Mouse (Mus musculus) neural tube, embryonic 13.5 days (tissue): ENCODE results near the gene Rnf227. TPM values are rescaled to one million over a fixed set of nuclear protein-coding genes. Genes with fewer than 3 reads are reported as not detected.

Experiments used
- ATAC-seq: fragments of 200-750 bp; cut with Nextera tagmentation; 2 replicates; pipeline ENCODE4 v1.8.0; 2017; ENCODE audit warnings: low read depth, mild to moderate bottlenecking, moderate TSS enrichment, moderate library complexity
- H3K27ac ChIP-seq: fragments of 300-500 bp; sonication (generic); replicated peaks from 2 replicates; pipeline ENCODE4 v1.5.1; 2015; ENCODE audit warnings: moderate library complexity, mild to moderate bottlenecking, inconsistent platforms
- H3K27me3 ChIP-seq: fragments of 300-500 bp; sonication (generic); 2 replicates; pipeline ENCODE4 v1.6.1; 2015; ENCODE audit warnings: mild to moderate bottlenecking, inconsistent platforms
- H3K36me3 ChIP-seq: fragments of 300-500 bp; sonication (generic); 2 replicates; pipeline ENCODE4 v1.6.1; 2015; ENCODE audit warnings: mild to moderate bottlenecking, inconsistent platforms
- H3K4me1 ChIP-seq: fragments of 300-500 bp; sonication (generic); replicated peaks from 2 replicates; pipeline ENCODE4 v1.6.1; 2015; ENCODE audit warnings: inconsistent platforms
- H3K4me2 ChIP-seq: fragments of 300-500 bp; sonication (generic); 2 replicates; pipeline ENCODE4 v1.6.1; 2015; ENCODE audit warnings: inconsistent platforms, mild to moderate bottlenecking, moderate library complexity
- H3K4me3 ChIP-seq: fragments of 300-500 bp; sonication (generic); 2 replicates; pipeline ENCODE4 v1.5.1; 2015; ENCODE audit warnings: mild to moderate bottlenecking, inconsistent platforms
- H3K9ac ChIP-seq: fragments of 300-500 bp; sonication (generic); 2 replicates; pipeline ENCODE4 v1.6.1; 2015; ENCODE audit warnings: moderate library complexity, mild to moderate bottlenecking, inconsistent platforms
- H3K9me3 ChIP-seq: fragments of 300-500 bp; sonication (generic); 2 replicates; pipeline ENCODE4 v1.6.1; 2016; ENCODE audit warnings: inconsistent platforms
- WGBS: fragments of 180-500 bp; shearing (Covaris S2); methylation state at CpG from one replicate; pipeline ENCODE4 v1.1.7; 2015; 5-methylcytosine and 5-hydroxymethylcytosine counted together
- polyA plus RNA-seq: library from polyadenylated mRNA; unstranded; fragments of >200 nt; fragmentation: Nextera tagmentation; extraction: Ambion mirVana; gene quantifications from 2 replicates; pipeline ENCODE4 v1.2.1, GENCODE M21; 2015

Gene Rnf227
- polyA plus RNA-seq, 1 experiment from 2014 or later = 136 TPM

- WGBS = 92% methylated on average over 16 of the region's 16 CpGs
- peaks cover 28% of the 10 kb centered on the region for H3K4me1 ChIP-seq
- no peak overlapping the region for H3K9ac ChIP-seq
- 0 out of 2 replicates have a peak, but pooled peaks cover 20% of the 10 kb centered on the region for H3K36me3 ChIP-seq
- no peak for ATAC-seq
- H3K9me3 ChIP-seq = no peaks in the 10 kb centered on the region
- H3K4me3 ChIP-seq = no peak overlapping the region
- no peak overlapping the region for H3K4me2 ChIP-seq
- no peaks in the 10 kb centered on the region for H3K27me3 ChIP-seq
- H3K27ac ChIP-seq = no peak overlapping the region
Measured at GRCm38 (mm10) chr11:69373223-69373965, 33.1 kb downstream of the Rnf227 start.

DNA sequence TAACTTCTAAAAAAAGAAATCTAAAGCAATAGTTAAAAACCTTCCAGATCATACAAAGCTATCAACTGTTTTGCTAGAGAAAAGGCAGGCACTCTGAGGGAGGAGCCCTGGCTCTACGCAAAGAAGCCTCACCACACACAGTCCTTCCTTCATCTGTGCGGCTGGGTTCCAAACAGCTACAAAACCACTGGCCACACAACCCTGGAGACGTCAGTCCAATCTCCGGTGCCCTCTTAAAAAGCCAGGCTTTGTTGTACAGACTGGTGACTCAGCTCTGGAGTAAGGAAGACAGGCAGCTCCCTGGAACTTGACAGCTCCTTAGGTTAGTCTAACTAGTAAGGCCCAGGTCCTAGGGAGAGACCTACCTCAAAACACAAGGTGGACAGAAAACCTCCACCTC is 35.4 kb downstream of the Rnf227 start:
- Histone ChIP-seq H3K4me2 (no peak overlapping the region), H3K36me3 (0 out of 2 replicates have a peak, but pooled peaks cover 20% of the 10 kb centered on the region), H3K9ac (no peak overlapping the region), H3K27me3 (no peaks in the 10 kb centered on the region), H3K4me1 (peaks cover 21% of the 10 kb centered on the region), H3K9me3 (no peaks in the 10 kb centered on the region), H3K4me3 (no peak overlapping the region), H3K27ac (no peak overlapping the region)
- no peak for ATAC-seq
- WGBS = 83% methylated on average over 4 of the region's 4 CpGs

GRCm38 (mm10) chr11:69377766-69378165 is 37.5 kb downstream of the Rnf227 start:
- Histone ChIP-seq H3K36me3 (0 out of 2 replicates have a peak, but pooled peaks cover 16% of the 10 kb centered on the region), H3K9ac (no peak overlapping the region), H3K27me3 (no peaks in the 10 kb centered on the region), H3K27ac (no peak overlapping the region), H3K4me1 (no peaks in the 10 kb centered on the region), H3K9me3 (no peaks in the 10 kb centered on the region), H3K4me3 (no peak overlapping the region), H3K4me2 (no peak overlapping the region)
- no peak for ATAC-seq
- 85% methylated on average over 3 of the region's 3 CpGs for WGBS

DNA sequence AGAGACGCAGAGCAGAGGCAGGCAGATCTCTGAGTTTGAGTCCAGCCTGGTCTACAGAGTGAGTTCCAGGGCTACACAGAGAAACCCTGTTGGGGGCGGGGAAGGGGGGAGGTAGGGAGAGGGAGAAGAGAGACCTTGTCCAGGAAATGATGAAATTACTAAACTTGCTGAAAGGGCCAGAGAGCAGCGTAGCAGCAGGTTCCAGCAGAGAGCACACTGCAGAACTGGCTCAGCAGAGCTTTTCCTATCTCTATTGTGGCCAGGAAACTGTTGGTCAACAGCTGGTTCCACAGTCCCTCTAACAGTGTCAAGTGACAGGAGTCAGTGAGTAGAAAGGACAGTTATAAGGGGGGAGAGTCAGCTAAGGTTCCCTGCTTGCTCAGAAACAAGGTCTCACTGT is 39.3 kb downstream of the Rnf227 start:
- Histone ChIP-seq H3K4me1 (no peaks in the 10 kb centered on the region), H3K27ac (no peak overlapping the region), H3K4me3 (no peak overlapping the region), H3K27me3 (no peaks in the 10 kb centered on the region), H3K4me2 (no peak overlapping the region), H3K9ac (no peak overlapping the region), H3K36me3 (0 out of 2 replicates have a peak, but pooled peaks cover 4% of the 10 kb centered on the region), H3K9me3 (no peaks in the 10 kb centered on the region)
- ATAC-seq = no peak
- 83% methylated on average over 3 of the region's 3 CpGs for WGBS

DNA sequence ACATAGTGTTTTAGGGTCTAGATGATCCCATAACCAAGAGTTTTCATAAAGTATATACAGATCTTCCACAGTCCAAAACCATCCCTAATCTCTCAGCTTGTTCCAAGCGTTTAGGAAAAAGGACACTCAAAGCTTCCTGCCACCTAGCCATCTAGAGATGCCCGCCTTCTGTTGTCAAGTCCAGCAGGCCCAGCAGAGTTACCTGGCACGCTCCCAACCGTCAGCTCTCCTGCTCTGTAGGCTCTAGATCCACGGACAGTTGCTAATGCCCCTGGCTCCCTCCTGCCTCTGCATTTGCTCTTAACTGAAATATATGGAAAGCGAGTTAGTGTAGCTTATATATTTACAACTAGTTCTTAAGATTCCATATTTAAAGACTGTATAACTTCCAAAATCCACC is 41.1 kb downstream of the Rnf227 start:
- no peak overlapping the region for H3K9ac ChIP-seq
- H3K36me3 ChIP-seq = no peaks in the 10 kb centered on the region
- no peak for ATAC-seq
- no peaks in the 10 kb centered on the region for H3K9me3 ChIP-seq
- H3K4me3 ChIP-seq = no peak overlapping the region
- no peak overlapping the region for H3K4me2 ChIP-seq
- no peaks in the 10 kb centered on the region for H3K4me1 ChIP-seq
- H3K27me3 ChIP-seq = no peaks in the 10 kb centered on the region
- no peak overlapping the region for H3K27ac ChIP-seq
- 88% methylated on average over 6 of the region's 6 CpGs for WGBS

GRCm38 (mm10) chr11:69382478-69383105 is 42.3 kb downstream of the Rnf227 start:
- H3K36me3 ChIP-seq = no peaks in the 10 kb centered on the region
- no peaks in the 10 kb centered on the region for H3K4me1 ChIP-seq
- no peak overlapping the region for H3K27ac ChIP-seq
- WGBS = 73% methylated on average over 10 of the region's 10 CpGs
- 0 out of 2 replicates have a peak overlapping the region, but pooled peaks have one; percentile 31 for H3K9ac ChIP-seq
- no peak for ATAC-seq
- H3K9me3 ChIP-seq = no peaks in the 10 kb centered on the region
- no peak overlapping the region for H3K4me2 ChIP-seq
- no peaks in the 10 kb centered on the region for H3K27me3 ChIP-seq
- H3K4me3 ChIP-seq = no peak overlapping the region

DNA sequence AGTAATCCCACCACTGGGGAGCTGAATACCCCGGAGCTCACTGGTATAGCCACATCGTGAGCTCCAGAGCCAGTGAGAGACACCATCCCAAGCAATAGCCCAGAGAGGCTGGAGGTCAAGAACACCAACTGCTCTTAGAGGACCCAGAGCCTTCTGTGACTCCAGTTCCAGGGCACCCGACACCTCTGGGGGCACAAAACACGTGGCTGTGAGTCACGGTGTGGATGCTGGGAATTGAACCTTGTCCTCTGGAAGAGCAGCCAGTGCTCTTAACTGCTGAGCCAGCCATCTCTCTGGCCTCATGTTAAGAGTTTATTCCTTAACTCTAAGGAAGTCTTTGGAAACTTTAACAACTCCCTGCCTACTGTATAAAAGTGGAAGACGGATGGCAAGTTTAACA is 44.7 kb downstream of the Rnf227 start:
- no peak overlapping the region for H3K4me2 ChIP-seq
- H3K27ac ChIP-seq = no peak overlapping the region
- WGBS = 84% methylated on average over 6 of the region's 6 CpGs
- H3K9ac ChIP-seq = no peak overlapping the region
- ATAC-seq = no peak
- H3K4me3 ChIP-seq = no peak overlapping the region
- no peaks in the 10 kb centered on the region for H3K36me3 ChIP-seq
- no peaks in the 10 kb centered on the region for H3K27me3 ChIP-seq
- no peaks in the 10 kb centered on the region for H3K9me3 ChIP-seq
- 0 out of 2 replicates have a peak, but pooled peaks cover 7% of the 10 kb centered on the region for H3K4me1 ChIP-seq

GRCm38 (mm10) chr11:69386758-69387157 is 46.5 kb downstream of the Rnf227 start:
- WGBS = 86% methylated on average over 7 of the region's 7 CpGs
- H3K9ac ChIP-seq = no peak overlapping the region
- H3K36me3 ChIP-seq = no peaks in the 10 kb centered on the region
- 0 out of 2 replicates have a peak, but pooled peaks cover 10% of the 10 kb centered on the region for H3K4me1 ChIP-seq
- no peak for ATAC-seq
- no peaks in the 10 kb centered on the region for H3K27me3 ChIP-seq
- no peak overlapping the region for H3K4me2 ChIP-seq
- no peak overlapping the region for H3K27ac ChIP-seq
- H3K4me3 ChIP-seq = no peak overlapping the region
- H3K9me3 ChIP-seq = no peaks in the 10 kb centered on the region

DNA sequence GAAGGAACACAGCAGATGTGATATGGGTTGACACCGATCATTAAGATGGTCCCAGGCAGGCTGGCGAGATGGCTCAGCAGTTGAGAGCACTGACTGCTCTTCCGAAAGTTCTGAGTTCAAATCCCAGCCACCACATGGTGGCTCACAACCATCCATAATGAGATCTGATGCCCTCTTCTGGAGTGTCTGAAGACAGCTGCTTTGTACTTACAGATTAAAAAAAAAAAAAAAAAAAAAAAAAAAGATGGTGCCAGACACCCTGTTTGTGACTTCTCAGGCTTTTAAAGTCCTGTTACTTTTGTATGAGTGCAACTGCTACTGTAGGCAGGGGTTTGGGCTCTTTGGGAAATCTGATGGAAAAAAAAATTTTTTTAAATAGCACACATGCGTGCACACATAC is 48.4 kb downstream of the Rnf227 start:
- Histone ChIP-seq H3K27ac (no peak overlapping the region), H3K9me3 (no peaks in the 10 kb centered on the region), H3K36me3 (0 out of 2 replicates have a peak, but pooled peaks cover 4% of the 10 kb centered on the region), H3K4me3 (no peak overlapping the region), H3K27me3 (no peaks in the 10 kb centered on the region), H3K4me2 (no peak overlapping the region), H3K9ac (no peak overlapping the region), H3K4me1 (0 out of 2 replicates have a peak, but pooled peaks cover 10% of the 10 kb centered on the region)
- ATAC-seq = no peak
- WGBS = 94% methylated on average over 4 of the region's 4 CpGs

GRCm38 (mm10) chr11:69389531-69390399 is 49.5 kb downstream of the Rnf227 start:
- no peaks in the 10 kb centered on the region for H3K9me3 ChIP-seq
- no peaks in the 10 kb centered on the region for H3K27me3 ChIP-seq
- ATAC-seq = no peak
- H3K36me3 ChIP-seq = 0 out of 2 replicates have a peak, but pooled peaks cover 4% of the 10 kb centered on the region
- H3K9ac ChIP-seq = no peak overlapping the region
- H3K4me3 ChIP-seq = no peak overlapping the region
- 64% methylated on average over 14 of the region's 14 CpGs for WGBS
- H3K4me2 ChIP-seq = no peak overlapping the region
- H3K27ac ChIP-seq = no peak overlapping the region
- H3K4me1 ChIP-seq = peaks cover 16% of the 10 kb centered on the region

DNA sequence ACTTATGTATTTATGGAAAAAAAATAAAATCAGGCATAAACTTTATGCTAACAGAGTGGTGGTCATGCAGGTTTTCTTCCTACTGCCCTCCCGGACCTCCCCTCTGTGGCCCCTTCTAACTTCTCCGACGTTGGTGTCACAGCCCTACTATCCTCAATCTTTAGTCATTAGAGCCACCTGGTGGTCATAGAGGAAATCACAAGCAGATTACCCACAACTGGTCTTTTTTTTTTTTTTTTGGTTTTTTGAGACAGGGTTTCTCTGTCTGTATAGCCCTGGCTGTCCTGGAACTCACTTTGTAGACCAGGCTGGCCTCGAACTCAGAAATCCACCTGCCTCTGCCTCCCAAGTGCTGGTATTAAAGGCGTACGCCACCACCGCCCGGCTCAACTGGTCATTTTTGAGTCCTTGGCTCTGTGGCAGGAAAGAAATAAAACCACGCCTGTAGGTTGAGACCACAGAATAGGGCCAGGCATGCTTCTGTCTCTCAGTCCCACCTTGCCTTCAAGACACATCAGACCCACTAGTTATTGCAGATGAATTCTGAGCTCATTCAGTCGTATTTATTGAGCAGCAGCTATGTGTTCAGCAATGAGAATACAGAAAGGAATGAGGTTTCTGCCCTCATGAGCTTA is 50.3 kb downstream of the Rnf227 start:
- Histone ChIP-seq H3K27me3 (no peaks in the 10 kb centered on the region), H3K9ac (no peak overlapping the region), H3K4me2 (no peak overlapping the region), H3K27ac (no peak overlapping the region), H3K4me1 (peaks cover 16% of the 10 kb centered on the region), H3K36me3 (0 out of 2 replicates have a peak, but pooled peaks cover 4% of the 10 kb centered on the region), H3K4me3 (no peak overlapping the region), H3K9me3 (no peaks in the 10 kb centered on the region)
- ATAC-seq = no peak
- 50% methylated on average over 10 of the region's 10 CpGs for WGBS
